Mouse (Mus musculus) hindlimb bud, embryonic 11.5 days (tissue): ENCODE measurements around the gene Ano6.

Experiments used
- DNase-seq: peaks from one replicate; pipeline ENCODE4 v3.0.0-alpha.2; 2012; ENCODE audit warnings: low read depth, low spot score; ENCODE audit errors: extremely low spot score

Ano6 gene

GRCm38 (mm10) chr15:95794611-95795565 lies 4.2 kb downstream of the Ano6 start:
- no peak for DNase-seq

- no peak for DNase-seq
These were observed 5.4 kb downstream of the Ano6 start for GRCm38 (mm10) chr15:95796062-95796461.

DNA sequence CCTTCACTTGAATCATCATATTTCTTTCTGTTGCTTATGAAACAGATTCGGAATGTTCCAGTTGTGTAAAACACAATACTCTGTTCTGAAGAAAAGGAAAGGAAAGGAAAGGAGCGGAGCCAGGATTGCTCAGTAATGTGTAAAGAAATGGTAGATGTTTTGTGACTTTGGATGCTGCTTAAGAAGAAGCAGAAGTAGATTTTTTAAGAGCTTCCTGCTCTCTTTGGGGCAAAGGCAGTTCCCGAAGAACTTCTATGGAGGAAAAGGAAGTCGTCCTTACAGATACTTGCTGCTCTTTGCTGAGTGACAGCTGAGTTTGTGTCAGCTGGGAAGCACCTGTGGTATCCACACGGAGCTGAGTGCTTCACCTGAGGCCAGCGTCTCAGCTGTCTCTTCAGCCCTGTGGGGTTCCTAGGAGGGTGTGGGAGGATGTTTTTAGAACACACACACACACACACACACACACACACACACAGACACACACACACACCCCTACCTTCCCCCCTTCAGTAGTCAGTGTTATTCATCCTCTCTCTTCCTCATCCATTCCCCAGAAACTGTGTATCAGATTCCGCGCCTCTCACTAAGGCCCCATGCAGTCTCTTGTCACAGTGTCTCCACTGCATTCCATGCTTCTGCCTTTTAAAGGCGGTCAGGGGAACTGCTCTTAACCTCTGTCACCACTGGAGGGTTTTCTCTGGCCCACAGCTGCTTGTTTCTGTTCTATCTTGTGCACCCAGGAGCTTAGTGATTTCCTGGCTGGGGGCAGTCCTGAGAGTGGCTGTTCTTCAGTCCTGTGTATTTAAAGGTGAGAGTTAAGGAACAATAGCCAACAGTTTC lies 6.7 kb downstream of the Ano6 start:
- DNase-seq = no peak

DNA sequence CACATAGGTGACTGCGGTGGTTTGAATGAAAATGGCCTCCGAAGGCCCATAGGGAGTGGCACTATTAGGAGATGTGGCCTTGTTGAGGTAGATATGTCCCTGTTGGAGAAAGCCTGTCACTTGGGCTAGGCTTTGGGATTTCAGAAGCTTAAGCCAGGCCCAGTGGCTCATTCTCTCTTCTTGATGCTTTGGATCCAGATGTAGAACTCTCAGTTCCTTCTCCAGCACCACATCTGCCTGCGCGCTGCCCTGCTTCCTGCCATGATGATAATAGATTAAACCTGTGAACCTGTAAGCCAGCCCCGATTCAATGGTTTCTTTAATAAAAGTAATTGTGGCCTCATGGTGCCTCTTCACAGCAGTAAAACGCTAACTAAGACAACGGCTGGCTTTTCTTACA lies 7.6 kb downstream of the Ano6 start:
- no peak for DNase-seq

GRCm38 (mm10) chr15:95799632-95800031 lies 9.0 kb downstream of the Ano6 start:
- no peak for DNase-seq

DNA sequence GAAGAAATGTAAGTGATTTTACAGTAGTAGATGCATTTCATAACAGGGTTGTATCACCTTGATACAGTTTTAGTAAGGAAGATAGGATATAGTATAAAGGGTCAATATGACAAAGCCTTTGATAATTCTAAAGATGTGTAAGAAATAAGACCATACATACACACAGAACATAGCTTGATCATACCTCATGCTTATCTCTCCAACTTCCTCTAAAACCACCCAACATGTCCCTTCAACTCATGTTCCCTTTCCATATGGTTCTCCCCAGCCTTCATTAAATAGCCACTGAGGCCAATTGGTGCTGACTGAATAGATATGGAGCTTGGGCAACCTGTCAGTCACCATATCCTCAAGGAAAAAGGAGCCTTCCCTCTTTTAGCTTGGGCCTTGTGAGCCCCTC lies 9.4 kb downstream of the Ano6 start:
- DNase-seq = no peak

DNA sequence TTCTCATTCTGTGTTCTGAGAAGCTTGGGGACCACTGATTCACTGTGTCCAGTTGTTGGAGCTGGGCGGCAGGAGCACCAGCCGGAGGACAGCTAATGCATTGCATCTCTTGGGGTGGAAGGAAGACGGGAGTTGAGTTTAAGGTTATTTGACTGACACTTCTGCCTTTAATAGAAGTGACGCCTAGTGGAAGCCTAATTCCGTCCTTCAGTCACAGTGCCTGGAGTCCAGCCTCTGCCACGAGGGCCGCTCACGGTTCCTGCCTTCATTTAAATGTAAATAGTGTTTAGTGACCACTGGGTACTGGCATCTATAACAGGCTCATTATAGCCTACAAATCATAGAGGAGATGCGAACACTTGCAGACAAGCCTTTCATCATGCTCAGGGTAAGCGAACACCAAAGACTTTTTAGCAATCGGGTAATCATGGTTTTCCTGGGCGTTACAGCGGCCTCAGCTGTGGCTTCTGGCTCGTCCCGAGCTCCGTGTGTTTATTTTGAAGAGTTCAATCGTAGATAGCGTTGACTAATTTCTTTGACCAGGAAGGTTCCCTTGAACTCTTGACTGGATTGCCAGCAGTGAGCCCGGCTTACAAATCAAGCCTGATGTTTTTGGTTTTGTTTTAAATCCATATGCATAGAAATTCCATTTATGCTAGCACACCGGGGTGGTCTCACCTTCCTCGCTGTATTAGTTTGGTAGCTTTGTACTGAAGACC lies 10.8 kb downstream of the Ano6 start:
- DNase-seq = no peak

DNA sequence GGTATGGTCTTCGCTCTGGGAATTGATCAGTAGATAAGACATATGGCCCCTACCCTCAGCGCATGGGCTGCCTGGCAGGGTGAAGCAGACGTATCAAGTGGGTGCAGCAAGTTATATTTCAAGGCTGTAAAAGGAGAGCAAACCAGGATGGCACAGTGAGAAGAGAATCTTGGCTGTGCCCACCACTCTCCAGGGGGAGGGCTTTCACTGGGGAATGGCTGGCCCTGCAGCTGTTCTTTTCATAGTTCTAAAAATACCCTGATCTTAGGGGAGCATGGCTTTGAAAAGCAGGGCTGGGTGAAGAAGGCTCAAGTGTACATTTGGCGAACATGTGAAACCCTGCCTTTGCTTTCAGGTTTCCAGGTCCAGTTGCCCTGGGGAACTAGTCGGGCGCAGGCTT lies 11.5 kb downstream of the Ano6 start:
- DNase-seq = no peak

- DNase-seq = no peak
These were observed 12.1 kb downstream of the Ano6 start for GRCm38 (mm10) chr15:95802762-95803161.

- no peak for DNase-seq
These were observed 12.8 kb downstream of the Ano6 start for GRCm38 (mm10) chr15:95803484-95803883.

- no peak for DNase-seq
These were observed 13.6 kb downstream of the Ano6 start for GRCm38 (mm10) chr15:95804255-95804654.

GRCm38 (mm10) chr15:95805022-95805471 lies 14.4 kb downstream of the Ano6 start:
- DNase-seq = no peak

GRCm38 (mm10) chr15:95807908-95808307 lies 17.3 kb downstream of the Ano6 start:
- DNase-seq = no peak

- DNase-seq = no peak
These were observed 19.7 kb downstream of the Ano6 start for GRCm38 (mm10) chr15:95810357-95810761.

GRCm38 (mm10) chr15:95812821-95813571 lies 22.4 kb downstream of the Ano6 start:
- no peak for DNase-seq

- no peak for DNase-seq
These were observed 26.9 kb downstream of the Ano6 start for GRCm38 (mm10) chr15:95817501-95817900.

GRCm38 (mm10) chr15:95819249-95820035 lies 28.8 kb downstream of the Ano6 start:
- DNase-seq = no peak

GRCm38 (mm10) chr15:95820142-95820541 lies 29.5 kb downstream of the Ano6 start:
- DNase-seq = no peak

DNA sequence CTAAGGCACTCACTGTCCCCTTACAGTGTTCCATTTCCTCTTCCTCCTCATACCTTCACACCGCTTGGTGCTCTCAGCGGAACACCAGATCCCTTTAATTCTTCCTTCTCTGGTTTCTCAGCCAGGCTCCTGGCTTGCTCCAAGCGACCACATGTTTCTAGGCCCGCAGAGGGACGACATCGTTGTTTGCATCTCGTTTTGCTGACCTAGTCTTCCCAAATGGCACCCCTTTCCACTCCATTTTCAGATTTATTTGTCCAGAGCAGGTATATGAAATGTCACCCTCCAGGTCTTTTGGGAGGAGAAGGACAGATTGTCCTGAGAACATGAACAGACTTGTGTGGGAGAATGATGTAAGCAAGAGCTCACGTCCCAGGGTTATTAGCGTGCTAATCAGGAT lies 30.0 kb downstream of the Ano6 start:
- no peak for DNase-seq

GRCm38 (mm10) chr15:95822099-95822498 lies 31.5 kb downstream of the Ano6 start:
- DNase-seq = no peak
